Mouse (Mus musculus): Measurements from ENCODE around the gene Vmn1r166.
"Not testable (repeated sequence)": the region's sequence is repeated elsewhere in the genome, so short reads cannot be mapped to it uniquely, and the experiment has no call there.

Gene Vmn1r166

GRCm38 (mm10) chr7:23251582-23251981, at the start of gene Vmn1r166:
Gene Vmn1r166, minus strand, starts transcription at chr7:23251682.
- not testable (repeated sequence) for DNase-seq (ENCODE audit: low read depth, low spot score)

- DNase-seq (ENCODE audit: low read depth, low spot score), result not testable (repeated sequence)
These were observed 49.4 kb upstream of the Vmn1r166 start, which contains the start of gene Nlrp4e for GRCm38 (mm10) chr7:23300892-23301291. Gene Nlrp4e, plus strand, starts transcription at chr7:23301192.

GRCm38 (mm10) chr7:23278800-23279199, 27.3 kb upstream of the Vmn1r166 start, which contains the start of gene Gm6902:
Gene Gm6902, minus strand, starts transcription at chr7:23278900.
- not testable (repeated sequence) for DNase-seq (ENCODE audit: low read depth, low spot score)

- not testable (repeated sequence) for DNase-seq (ENCODE audit: low read depth, low spot score)
These were observed 34.5 kb downstream of the Vmn1r166 start, which contains the start of gene Vmn1r165 for GRCm38 (mm10) chr7:23217032-23217431. Gene Vmn1r165, plus strand, starts transcription at chr7:23217332.
